Comparison of ENCODE assay signal across 13 mouse cellular contexts in the genomic region with DNA sequence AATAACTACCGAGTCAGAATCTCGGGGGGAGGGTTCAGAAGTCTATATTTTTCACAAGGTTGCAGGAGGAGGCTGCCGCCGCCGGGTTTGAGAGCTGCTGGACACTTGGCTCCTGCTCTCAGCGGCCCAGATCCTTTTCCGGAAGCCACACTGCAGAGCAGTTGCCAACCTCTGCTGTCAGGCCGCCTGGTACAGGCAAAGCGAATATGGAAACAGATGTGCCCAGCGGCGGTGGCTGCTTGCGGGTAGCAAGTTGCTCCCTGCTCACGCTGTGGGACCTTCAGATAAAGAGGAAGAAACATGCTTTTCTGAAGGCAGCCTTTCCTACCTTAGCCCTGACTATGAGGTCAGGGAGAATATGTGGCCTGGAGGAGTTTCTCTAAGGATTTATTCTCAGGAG. TPM values are rescaled to one million over a fixed set of nuclear protein-coding genes. Genes with fewer than 3 reads are reported as not detected.
DNase-seq lines count a peak whose midpoint lies in the region; ATAC-seq and TF ChIP-seq lines count a peak whose summit lies in the region.
"Had no signal": no experiment of that assay in that cellular context is flagged by ENCODE, and none has a peak within 500 bp of the region (broad histone marks: within the 10 kb centered on the region; RNA-seq: fewer than 3 reads in every experiment).

No protein-coding gene starts in this region.

- no peak overlapping the region for H3K4me3 ChIP-seq in forebrain, postnatal 0 days (ENCODE audit: low read depth, low read length)
- no peak overlapping the region for H3K4me3 ChIP-seq in forebrain, embryonic 15.5 days
- peak overlapping the region; percentile 48 for H3K4me3 ChIP-seq in E14TG2a.4 (replicated peaks; ENCODE audit: low read length)
- H3K4me3 ChIP-seq in hindbrain, embryonic 16.5 days (ENCODE audit: low read length), result no peak overlapping the region
- no peak overlapping the region for H3K4me3 ChIP-seq in lung, adult 2 months (replicated peaks; ENCODE audit: extremely low read depth, low read depth, low read length)
- H3K4me3 ChIP-seq: erythroblast, embryonic 14.5 days had no signal

- no peak for DNase-seq in forebrain, postnatal 0 days
- DNase-seq in cerebellum, adult 9-10 months, result peak; percentile 6
- no peak for DNase-seq in lung, adult 2 months
- DNase-seq in Muller cell, postnatal 12 days (ENCODE audit: inconsistent ontology term), result no peak
- DNase-seq in testis, postnatal 14 days (ENCODE audit: low spot score), result no peak
- DNase-seq: gastrocnemius, postnatal 25 days; kidney, postnatal 25 days had no signal

- no peak for TF ChIP-seq POLR2A in lung, adult 2 months (IDR thresholded peaks at IDR 0.05; ENCODE audit: borderline replicate concordance, extremely low read depth, low read depth, low read length)

- ATAC-seq in forebrain, postnatal 0 days, result no peak
- no peak for ATAC-seq in forebrain, embryonic 15.5 days (replicated peaks)
- peak; percentile 24; the same call in 1 of the 2 replicates for ATAC-seq in hindbrain, embryonic 16.5 days

- H3K27ac ChIP-seq in forebrain, postnatal 0 days (ENCODE audit: low read depth, low read length), result peak overlapping the region; percentile 9; the same call in 1 of the 2 replicates
- H3K27ac ChIP-seq in forebrain, embryonic 15.5 days (replicated peaks), result no peak overlapping the region
- no peak overlapping the region for H3K27ac ChIP-seq in hindbrain, embryonic 16.5 days (ENCODE audit: low read depth, low read length)
- H3K27ac ChIP-seq: liver, embryonic 14.5 days had no signal

- H3K9ac ChIP-seq in forebrain, postnatal 0 days, result no peak overlapping the region
- no peak overlapping the region for H3K9ac ChIP-seq in forebrain, embryonic 15.5 days (replicated peaks)
- no peak overlapping the region for H3K9ac ChIP-seq in hindbrain, embryonic 16.5 days (ENCODE audit: low read depth, low read length)
- H3K9ac ChIP-seq: liver, embryonic 14.5 days had no signal

- no peak overlapping the region for H3K4me2 ChIP-seq in forebrain, postnatal 0 days (ENCODE audit: low read depth)
- H3K4me2 ChIP-seq in forebrain, embryonic 15.5 days (replicated peaks), result no peak overlapping the region
- no peak overlapping the region for H3K4me2 ChIP-seq in hindbrain, embryonic 16.5 days (ENCODE audit: low read length)

- H3K36me3 ChIP-seq in forebrain, postnatal 0 days (ENCODE audit: insufficient read depth), result no peaks in the 10 kb centered on the region
- H3K36me3 ChIP-seq in forebrain, embryonic 15.5 days, result no peaks in the 10 kb centered on the region
- H3K36me3 ChIP-seq in E14TG2a.4 (ENCODE audit: insufficient read depth, low read length), result no peaks in the 10 kb centered on the region
- H3K36me3 ChIP-seq in hindbrain, embryonic 16.5 days (ENCODE audit: control insufficient read depth, insufficient read depth, low read length), result no peaks in the 10 kb centered on the region

- WGBS in forebrain, postnatal 0 days, result 75% methylated on average over 13 of the region's 13 CpGs
- WGBS in forebrain, embryonic 15.5 days, result 67% methylated on average over 13 of the region's 13 CpGs
- WGBS in hindbrain, embryonic 16.5 days, result 56% methylated on average over 13 of the region's 13 CpGs
- WGBS in lung, adult 2 months, result 60% methylated on average over 13 of the region's 13 CpGs

- H3K9me3 ChIP-seq in forebrain, postnatal 0 days (ENCODE audit: low read length), result no peaks in the 10 kb centered on the region
- no peaks in the 10 kb centered on the region for H3K9me3 ChIP-seq in forebrain, embryonic 15.5 days
- H3K9me3 ChIP-seq in E14TG2a.4 (ENCODE audit: low read length), result no peaks in the 10 kb centered on the region
- no peaks in the 10 kb centered on the region for H3K9me3 ChIP-seq in hindbrain, embryonic 16.5 days (ENCODE audit: control insufficient read depth, low read length)

- H3K4me1 ChIP-seq in forebrain, postnatal 0 days (ENCODE audit: insufficient read depth), result peaks cover 4% of the 10 kb centered on the region; the same call in 1 of the 2 replicates
- H3K4me1 ChIP-seq in forebrain, embryonic 15.5 days, result peaks cover 16% of the 10 kb centered on the region; the same call in 1 of the 2 replicates
- no peaks in the 10 kb centered on the region for H3K4me1 ChIP-seq in E14TG2a.4 (replicated peaks; ENCODE audit: low read depth, low read length)
- H3K4me1 ChIP-seq in hindbrain, embryonic 16.5 days (ENCODE audit: control insufficient read depth, insufficient read depth, low read depth, low read length), result peaks cover 4% of the 10 kb centered on the region
- no peaks in the 10 kb centered on the region for H3K4me1 ChIP-seq in lung, adult 2 months (ENCODE audit: control insufficient read depth, insufficient read depth, low read length)

- TF ChIP-seq CTCF in forebrain, postnatal 0 days (IDR thresholded peaks at IDR 0.05; ENCODE audit: low read depth), result no peak
- TF ChIP-seq CTCF in E14TG2a.4 (conservative IDR thresholded peaks at IDR 0.05; ENCODE audit: low read length), result no peak
- no peak for TF ChIP-seq CTCF in lung, adult 2 months (IDR thresholded peaks at IDR 0.05; ENCODE audit: insufficient read depth, low read length)

- no peaks in the 10 kb centered on the region for H3K27me3 ChIP-seq in forebrain, postnatal 0 days (ENCODE audit: insufficient read depth, low read length)
- H3K27me3 ChIP-seq in forebrain, embryonic 15.5 days, result no peaks in the 10 kb centered on the region
- H3K27me3 ChIP-seq in E14TG2a.4 (ENCODE audit: insufficient read depth, low read length), result no peaks in the 10 kb centered on the region
- H3K27me3 ChIP-seq in hindbrain, embryonic 16.5 days (replicated peaks; ENCODE audit: control insufficient read depth, insufficient read depth, low read length), result no peaks in the 10 kb centered on the region

RNA-seq across cellular contexts. Expression of gene Npy, which starts 44.4 kb away (rescaled TPM):
- total RNA-seq in forebrain, postnatal 0 days (2014; rRNA removed), result 208 and 285 TPM in 2 replicates
- 323 and 643 TPM in 2 replicates for polyA plus RNA-seq in forebrain, postnatal 0 days (2015; fragmentation: Nextera tagmentation; extraction: Ambion mirVana)
- polyA plus RNA-seq in forebrain, embryonic 15.5 days (2015; fragmentation: Nextera tagmentation; extraction: Ambion mirVana), result 117 and 127 TPM in 2 replicates
- polyA plus RNA-seq in hindbrain, embryonic 16.5 days (2015; fragmentation: Nextera tagmentation; extraction: Ambion mirVana), result 161 and 167 TPM in 2 replicates
- polyA plus RNA-seq in lung, adult 2 months (2012; rRNA removed), result 2.0 and 6.8 TPM in 2 replicates
- total RNA-seq: gastrocnemius, postnatal 25 days; heart, postnatal 25 days had no signal

Comparison
In these comparisons a context has a peak if more than half of its experiments do, and no peak if none do; other contexts are left out.
1. RNA of gene Npy, which starts 44.4 kb away (polyA plus RNA-seq): 323 to 643 TPM in forebrain, postnatal 0 days, 161 to 167 TPM in hindbrain, embryonic 16.5 days and 117 to 127 TPM in forebrain, embryonic 15.5 days; 2.0 to 6.8 TPM in lung, adult 2 months; every median in the first group is over 10 times any median in the second.